Mouse (Mus musculus): Measurements from ENCODE around the gene Pdrg1. TPM values are rescaled to one million over a fixed set of nuclear protein-coding genes. Genes with fewer than 3 reads are reported as not detected.

Gene Pdrg1
- polyA plus RNA-seq, 1 experiment from 2014 or later: 69.5 TPM

DNA sequence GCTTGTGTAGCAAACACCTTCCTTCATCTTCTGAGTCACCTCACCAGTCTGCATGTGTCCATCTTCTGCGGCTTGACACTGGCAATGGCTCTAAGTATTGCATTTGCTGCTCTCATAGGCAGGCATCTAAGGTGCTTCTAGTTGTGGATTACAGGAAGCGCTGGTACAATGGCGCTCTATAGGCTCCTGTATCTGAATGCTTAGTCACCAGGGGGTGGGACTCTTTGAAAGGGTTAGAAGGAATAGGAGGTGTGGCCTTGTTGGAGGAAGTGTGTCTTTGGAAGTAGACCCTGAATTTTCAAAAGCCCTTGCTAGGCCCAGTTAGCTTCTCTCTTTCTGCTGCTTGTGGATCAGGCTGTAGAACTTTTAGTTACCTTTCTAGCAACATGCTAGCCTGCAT is 5.9 kb upstream of the Pdrg1 start:
- H3K4me3 ChIP-seq (ENCODE audit: low read depth, low read length): no peak overlapping the region
- no peak overlapping the region for H3K4me2 ChIP-seq
- ATAC-seq (replicated peaks; ENCODE audit: low FRiP score) (no peak), DNase-seq (ENCODE audit: low spot score) (no peak)
- H3K9ac ChIP-seq (ENCODE audit: low read depth, low read length): no peak overlapping the region
- peaks cover 3% of the 10 kb centered on the region; the same call in 1 of the 2 replicates for H3K27me3 ChIP-seq (replicated peaks; ENCODE audit: control insufficient read depth, insufficient read depth, low read length)
- no peaks in the 10 kb centered on the region for H3K4me1 ChIP-seq (replicated peaks; ENCODE audit: control insufficient read depth, insufficient read depth, low read length)
- H3K36me3 ChIP-seq (ENCODE audit: control insufficient read depth, insufficient read depth, low read length): no peaks in the 10 kb centered on the region
- H3K27ac ChIP-seq (ENCODE audit: low read depth, low read length): no peak overlapping the region
- H3K9me3 ChIP-seq (ENCODE audit: control insufficient read depth, low read length): no peaks in the 10 kb centered on the region
- WGBS: 60% methylated on average over 3 of the region's 3 CpGs

DNA sequence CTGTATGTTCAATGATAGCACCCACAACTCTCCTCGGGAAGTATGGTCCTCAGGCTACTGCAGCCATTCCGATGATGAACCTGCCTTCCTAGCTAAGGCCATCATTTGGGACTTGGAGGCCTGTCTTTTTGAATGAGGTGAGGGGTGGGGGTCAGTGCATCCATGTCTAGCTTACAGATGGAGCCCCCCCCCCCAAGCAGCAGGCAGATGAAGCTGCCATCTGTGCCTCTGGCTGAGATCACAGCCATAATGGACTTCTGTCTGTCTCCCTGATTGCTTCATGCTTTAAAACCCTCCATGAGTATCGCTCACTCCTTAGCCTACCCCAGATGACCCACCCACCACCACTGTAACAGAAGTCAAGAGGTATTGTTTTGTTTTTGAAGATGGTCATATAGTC is 4.1 kb upstream of the Pdrg1 start:
- peaks cover 3% of the 10 kb centered on the region; the same call in 1 of the 2 replicates for H3K27me3 ChIP-seq (replicated peaks; ENCODE audit: control insufficient read depth, insufficient read depth, low read length)
- H3K4me1 ChIP-seq (replicated peaks; ENCODE audit: control insufficient read depth, insufficient read depth, low read length): peaks cover 3% of the 10 kb centered on the region
- no peak overlapping the region for H3K27ac ChIP-seq (ENCODE audit: low read depth, low read length)
- H3K4me3 ChIP-seq (ENCODE audit: low read depth, low read length): no peak overlapping the region
- no peaks in the 10 kb centered on the region for H3K9me3 ChIP-seq (ENCODE audit: control insufficient read depth, low read length)
- H3K36me3 ChIP-seq (ENCODE audit: control insufficient read depth, insufficient read depth, low read length): no peaks in the 10 kb centered on the region
- no peak for ATAC-seq (replicated peaks; ENCODE audit: low FRiP score)
- no peak for DNase-seq (ENCODE audit: low spot score)
- no peak overlapping the region for H3K9ac ChIP-seq (ENCODE audit: low read depth, low read length)
- WGBS: 81% methylated on average over 3 of the region's 3 CpGs
- no peak overlapping the region for H3K4me2 ChIP-seq

DNA sequence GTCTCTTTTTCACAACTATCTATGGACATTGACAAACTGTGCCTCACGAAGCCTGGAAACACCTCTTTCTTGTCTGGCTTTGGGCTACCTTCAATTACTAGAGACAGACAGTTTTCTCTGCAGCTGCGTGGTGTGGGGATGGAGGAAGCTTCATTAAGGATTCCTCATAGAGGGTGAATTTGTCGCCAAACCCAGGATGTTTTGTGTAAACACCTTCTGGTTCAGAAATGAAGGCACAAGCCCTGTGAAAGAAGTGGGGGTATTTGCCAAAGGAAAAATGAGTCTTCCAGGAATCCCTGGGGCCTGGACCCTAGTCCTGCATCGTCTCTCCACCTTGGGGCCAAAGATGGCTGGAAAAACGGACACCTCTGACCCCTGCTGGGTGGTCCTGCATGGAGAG is 1.6 kb upstream of the Pdrg1 start:
- Histone ChIP-seq H3K4me2 (no peak overlapping the region), H3K27me3 (replicated peaks; ENCODE audit: control insufficient read depth, insufficient read depth, low read length) (peaks cover 3% of the 10 kb centered on the region; the same call in 1 of the 2 replicates), H3K27ac (ENCODE audit: low read depth, low read length) (no peak overlapping the region), H3K4me3 (ENCODE audit: low read depth, low read length) (no peak overlapping the region), H3K36me3 (ENCODE audit: control insufficient read depth, insufficient read depth, low read length) (peaks cover 6% of the 10 kb centered on the region; the same call in 1 of the 2 replicates), H3K9me3 (ENCODE audit: control insufficient read depth, low read length) (no peaks in the 10 kb centered on the region), H3K4me1 (replicated peaks; ENCODE audit: control insufficient read depth, insufficient read depth, low read length) (peaks cover 6% of the 10 kb centered on the region), H3K9ac (ENCODE audit: low read depth, low read length) (no peak overlapping the region)
- no peak for ATAC-seq (replicated peaks; ENCODE audit: low FRiP score)
- WGBS: 42% methylated on average over 5 of the region's 5 CpGs
- no peak for DNase-seq (ENCODE audit: low spot score)

DNA sequence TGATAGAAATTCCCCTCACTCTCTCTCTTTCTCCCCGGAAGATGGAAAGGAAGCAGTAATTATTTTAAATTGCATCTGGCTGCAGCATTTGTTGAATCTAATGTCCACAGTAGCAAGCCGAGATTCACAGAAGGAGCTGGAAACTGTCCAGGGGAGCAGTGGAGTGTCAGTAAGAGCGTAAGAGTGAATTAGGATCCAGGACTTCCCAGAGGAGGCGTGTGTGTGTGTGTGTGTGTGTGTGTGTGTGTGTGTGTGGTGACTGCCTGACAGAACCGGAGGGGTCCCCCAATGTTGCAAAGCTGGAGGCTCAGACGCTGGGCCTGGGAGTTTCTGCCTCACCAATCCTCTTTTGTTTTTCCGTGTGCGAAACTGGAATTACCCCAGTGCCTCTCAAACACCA is 577 bp upstream of the Pdrg1 start:
- Histone ChIP-seq H3K36me3 (ENCODE audit: control insufficient read depth, insufficient read depth, low read length) (peaks cover 9% of the 10 kb centered on the region), H3K27me3 (replicated peaks; ENCODE audit: control insufficient read depth, insufficient read depth, low read length) (peaks cover 3% of the 10 kb centered on the region; the same call in 1 of the 2 replicates), H3K4me1 (replicated peaks; ENCODE audit: control insufficient read depth, insufficient read depth, low read length) (peaks cover 6% of the 10 kb centered on the region), H3K9me3 (ENCODE audit: control insufficient read depth, low read length) (no peaks in the 10 kb centered on the region), H3K9ac (ENCODE audit: low read depth, low read length) (no peak overlapping the region), H3K4me2 (no peak overlapping the region), H3K27ac (ENCODE audit: low read depth, low read length) (no peak overlapping the region), H3K4me3 (ENCODE audit: low read depth, low read length) (no peak overlapping the region)
- ATAC-seq (replicated peaks; ENCODE audit: low FRiP score) (no peak), DNase-seq (ENCODE audit: low spot score) (no peak)
- 50% methylated on average over 8 of the region's 8 CpGs for WGBS

DNA sequence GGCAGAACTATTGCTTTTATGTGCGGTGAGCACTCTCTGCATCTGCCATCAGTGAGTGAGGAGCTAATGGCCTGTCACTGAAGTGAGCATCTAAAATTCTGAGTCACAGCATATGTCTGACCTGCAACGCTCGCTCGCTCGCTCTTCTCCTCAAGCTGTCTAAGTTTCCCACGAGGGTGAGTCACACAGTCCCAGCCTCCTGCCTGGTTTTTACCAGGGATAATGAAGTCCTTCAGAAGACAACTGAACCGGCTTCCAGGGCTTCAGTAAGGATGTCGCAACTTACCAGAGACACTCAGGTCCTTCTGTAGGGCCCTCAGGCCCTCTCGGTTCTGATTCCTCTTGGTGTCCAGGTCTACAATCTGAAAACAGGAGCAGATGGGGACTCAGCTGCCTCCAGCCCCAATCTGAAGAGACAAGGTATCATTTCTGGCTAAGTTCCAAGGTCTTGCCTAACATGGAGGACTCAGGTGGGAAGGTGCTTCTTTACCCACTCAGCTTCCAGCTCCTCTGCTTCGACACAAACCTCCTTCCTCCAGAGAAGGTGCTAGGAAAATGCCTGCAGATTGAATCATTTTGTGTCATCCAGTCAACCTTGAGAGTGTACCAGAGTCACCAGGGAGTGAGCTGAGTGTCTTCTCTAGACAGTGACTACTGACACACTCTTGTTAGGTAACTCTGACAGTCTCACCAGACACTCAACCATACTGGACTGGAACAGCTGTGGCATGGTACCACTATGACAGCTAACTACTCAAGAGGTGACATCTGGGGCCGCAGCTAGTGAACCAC is 1.3 kb downstream of the Pdrg1 start:
- peak overlapping the region; percentile 93 for H3K4me2 ChIP-seq
- ATAC-seq (replicated peaks; ENCODE audit: low FRiP score) (no peak), DNase-seq (ENCODE audit: low spot score) (no peak)
- H3K4me3 ChIP-seq (ENCODE audit: low read depth, low read length): peak overlapping the region; percentile 90
- no peaks in the 10 kb centered on the region for H3K9me3 ChIP-seq (ENCODE audit: control insufficient read depth, low read length)
- H3K27ac ChIP-seq (ENCODE audit: low read depth, low read length): no peak overlapping the region
- peaks cover 15% of the 10 kb centered on the region for H3K36me3 ChIP-seq (ENCODE audit: control insufficient read depth, insufficient read depth, low read length)
- H3K4me1 ChIP-seq (replicated peaks; ENCODE audit: control insufficient read depth, insufficient read depth, low read length): peaks cover 6% of the 10 kb centered on the region
- H3K27me3 ChIP-seq (replicated peaks; ENCODE audit: control insufficient read depth, insufficient read depth, low read length): peaks cover 3% of the 10 kb centered on the region; the same call in 1 of the 2 replicates
- H3K9ac ChIP-seq (ENCODE audit: low read depth, low read length): peak overlapping the region; percentile 84
- WGBS: 88% methylated on average over 11 of the region's 11 CpGs

DNA sequence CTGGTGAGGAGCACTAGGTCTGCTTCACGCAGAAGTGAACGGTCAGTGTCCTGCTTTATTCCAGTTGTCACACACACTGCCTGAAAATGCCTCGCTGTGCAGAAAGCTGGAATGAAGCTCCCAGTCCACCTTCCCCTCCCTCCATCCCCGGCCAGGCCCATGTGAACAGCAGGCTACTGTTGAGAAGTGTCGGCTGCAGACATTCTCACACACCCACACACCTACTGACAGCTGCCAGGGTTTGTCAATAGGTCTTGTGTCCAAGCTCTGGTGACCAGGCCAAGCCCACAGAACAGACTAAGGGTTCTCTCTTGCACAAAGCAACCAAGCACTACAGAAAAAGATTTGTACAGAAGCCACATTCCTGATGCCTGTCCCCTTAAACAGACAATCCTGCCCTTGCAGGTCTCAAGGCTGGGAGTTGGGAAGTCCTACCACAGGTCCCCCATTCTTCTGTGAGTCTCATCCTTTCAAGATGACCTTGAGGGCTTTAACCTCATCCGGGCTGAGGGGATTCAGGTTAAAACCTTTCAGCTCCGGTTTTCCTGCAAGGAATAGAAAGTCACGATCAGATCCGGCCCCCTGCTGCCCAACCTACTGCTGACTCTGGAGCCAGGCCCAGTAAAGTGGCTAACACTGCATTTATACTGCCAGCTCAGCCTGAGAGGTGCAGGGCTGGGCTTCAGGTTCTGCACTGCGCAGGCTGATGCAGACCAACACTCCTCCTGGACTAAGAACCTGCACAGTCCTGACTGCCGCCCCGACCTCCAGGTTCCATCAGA is 5.8 kb downstream of the Pdrg1 start:
- Histone ChIP-seq H3K9me3 (ENCODE audit: control insufficient read depth, low read length) (no peaks in the 10 kb centered on the region), H3K9ac (ENCODE audit: low read depth, low read length) (no peak overlapping the region), H3K27ac (ENCODE audit: low read depth, low read length) (no peak overlapping the region), H3K4me1 (replicated peaks; ENCODE audit: control insufficient read depth, insufficient read depth, low read length) (peaks cover 3% of the 10 kb centered on the region), H3K27me3 (replicated peaks; ENCODE audit: control insufficient read depth, insufficient read depth, low read length) (no peaks in the 10 kb centered on the region), H3K36me3 (ENCODE audit: control insufficient read depth, insufficient read depth, low read length) (peaks cover 17% of the 10 kb centered on the region), H3K4me2 (no peak overlapping the region), H3K4me3 (ENCODE audit: low read depth, low read length) (no peak overlapping the region)
- no peak for ATAC-seq (replicated peaks; ENCODE audit: low FRiP score)
- no peak for DNase-seq (ENCODE audit: low spot score)
- 90% methylated on average over 12 of the region's 12 CpGs for WGBS

DNA sequence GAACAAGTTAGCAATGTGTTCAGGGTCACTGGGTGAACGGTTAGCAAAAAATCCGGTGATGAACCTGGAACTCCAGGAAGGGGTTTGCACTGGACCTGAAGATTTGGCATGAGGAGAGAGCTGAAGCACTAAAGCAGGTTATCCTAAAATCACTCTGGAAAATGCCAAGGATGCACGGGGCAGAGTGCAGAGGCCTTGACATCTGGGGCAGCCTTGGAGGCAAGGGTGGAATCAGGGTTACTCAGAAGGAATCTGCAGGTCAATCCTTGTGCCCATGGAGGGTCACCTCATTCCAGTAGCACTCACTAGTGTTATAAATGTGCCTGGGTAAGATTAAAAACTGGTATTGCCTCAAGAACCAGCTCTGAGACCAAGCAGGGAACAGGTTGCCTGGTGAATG is 9.2 kb downstream of the Pdrg1 start:
- 84% methylated on average over 3 of the region's 3 CpGs for WGBS
- H3K9ac ChIP-seq (ENCODE audit: low read depth, low read length): no peak overlapping the region
- ATAC-seq (replicated peaks; ENCODE audit: low FRiP score): no peak
- no peaks in the 10 kb centered on the region for H3K4me1 ChIP-seq (replicated peaks; ENCODE audit: control insufficient read depth, insufficient read depth, low read length)
- H3K27ac ChIP-seq (ENCODE audit: low read depth, low read length): no peak overlapping the region
- DNase-seq (ENCODE audit: low spot score): no peak
- no peak overlapping the region for H3K4me3 ChIP-seq (ENCODE audit: low read depth, low read length)
- H3K9me3 ChIP-seq (ENCODE audit: control insufficient read depth, low read length): no peaks in the 10 kb centered on the region
- H3K4me2 ChIP-seq: no peak overlapping the region
- no peaks in the 10 kb centered on the region for H3K27me3 ChIP-seq (replicated peaks; ENCODE audit: control insufficient read depth, insufficient read depth, low read length)
- peaks cover 8% of the 10 kb centered on the region for H3K36me3 ChIP-seq (ENCODE audit: control insufficient read depth, insufficient read depth, low read length)

DNA sequence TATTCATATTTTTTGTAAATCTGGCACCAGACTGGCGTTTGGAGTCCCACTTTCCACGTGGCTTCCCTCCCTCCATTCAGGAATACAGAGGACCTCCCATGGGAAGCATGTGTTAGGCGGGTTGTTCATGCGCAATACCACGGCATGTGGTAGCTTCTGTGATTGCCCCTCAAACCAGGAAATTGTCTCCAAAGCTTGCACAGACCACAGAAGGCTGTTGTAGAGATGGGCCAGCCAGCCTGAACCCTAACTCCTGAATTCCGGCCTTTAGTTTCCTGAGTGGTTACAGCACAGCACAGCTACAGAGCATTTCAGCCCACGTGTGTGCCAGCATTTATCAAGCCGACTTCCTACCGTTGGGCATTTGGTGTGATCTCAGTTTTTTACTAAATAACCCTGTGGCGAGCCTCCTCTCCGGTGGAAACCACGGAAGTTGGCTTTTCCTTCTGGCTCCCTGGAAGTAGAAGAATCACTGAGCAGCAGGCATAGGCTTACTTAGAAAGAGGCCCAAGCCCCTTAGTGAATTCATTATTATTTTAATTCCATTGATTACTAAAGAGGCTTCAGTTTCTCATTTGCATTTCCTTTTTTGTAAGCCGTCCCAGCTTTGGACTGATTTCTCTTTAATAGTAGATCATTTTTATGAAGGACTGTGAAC is 11.4 kb downstream of the Pdrg1 start:
- H3K9me3 ChIP-seq (ENCODE audit: control insufficient read depth, low read length): no peaks in the 10 kb centered on the region
- H3K27ac ChIP-seq (ENCODE audit: low read depth, low read length): no peak overlapping the region
- H3K4me1 ChIP-seq (replicated peaks; ENCODE audit: control insufficient read depth, insufficient read depth, low read length): no peaks in the 10 kb centered on the region
- ATAC-seq (replicated peaks; ENCODE audit: low FRiP score): no peak
- H3K4me2 ChIP-seq: no peak overlapping the region
- DNase-seq (ENCODE audit: low spot score): no peak
- H3K4me3 ChIP-seq (ENCODE audit: low read depth, low read length): no peak overlapping the region
- peaks cover 2% of the 10 kb centered on the region; the same call in 1 of the 2 replicates for H3K36me3 ChIP-seq (ENCODE audit: control insufficient read depth, insufficient read depth, low read length)
- 47% methylated on average over 13 of the region's 13 CpGs for WGBS
- no peaks in the 10 kb centered on the region for H3K27me3 ChIP-seq (replicated peaks; ENCODE audit: control insufficient read depth, insufficient read depth, low read length)
- H3K9ac ChIP-seq (ENCODE audit: low read depth, low read length): no peak overlapping the region
